Mouse (Mus musculus) forebrain, embryonic 16.5 days (tissue): ENCODE data around the gene Fam83f. TPM values are rescaled to one million over a fixed set of nuclear protein-coding genes. Genes with fewer than 3 reads are reported as not detected.

Experiments used
- ATAC-seq: fragments of 200-750 bp; cut with Nextera tagmentation; 2 replicates; pipeline ENCODE4 v1.8.0; 2017; ENCODE audit warnings: mild to moderate bottlenecking, moderate library complexity
- H3K27ac ChIP-seq: fragments of 300-500 bp; sonication (generic); 2 replicates; pipeline ENCODE4 v1.5.1; 2014; ENCODE audit warnings: low read length, control low read depth
- H3K27me3 ChIP-seq: fragments of 300-500 bp; sonication (generic); replicated peaks from 2 replicates; pipeline ENCODE4 v1.6.1; 2014; ENCODE audit warnings: low read length; ENCODE audit not compliant: control insufficient read depth, insufficient read depth
- H3K36me3 ChIP-seq: fragments of 300-500 bp; sonication (generic); 2 replicates; pipeline ENCODE4 v1.6.1; 2014; ENCODE audit not compliant: control insufficient read depth, insufficient read depth
- H3K4me1 ChIP-seq: fragments of 300-500 bp; sonication (generic); replicated peaks from 2 replicates; pipeline ENCODE4 v1.6.1; 2014; ENCODE audit warnings: low read length; ENCODE audit not compliant: control insufficient read depth, insufficient read depth
- H3K4me2 ChIP-seq: fragments of 300-500 bp; sonication (generic); 2 replicates; pipeline ENCODE4 v1.6.1; 2014; ENCODE audit warnings: mild to moderate bottlenecking, low read length, control low read depth
- H3K4me3 ChIP-seq: fragments of 300-500 bp; sonication (generic); replicated peaks from 2 replicates; pipeline ENCODE4 v1.5.1; 2014; ENCODE audit warnings: mild to moderate bottlenecking, low read length, control low read depth
- H3K9ac ChIP-seq: fragments of 300-500 bp; sonication (generic); replicated peaks from 2 replicates; pipeline ENCODE4 v1.6.1; 2014; ENCODE audit warnings: low read depth, low read length, control low read depth
- H3K9me3 ChIP-seq: fragments of 300-500 bp; sonication (generic); 2 replicates; pipeline ENCODE4 v1.6.1; 2016; ENCODE audit warnings: low read length; ENCODE audit not compliant: control insufficient read depth
- WGBS: fragments of 180-500 bp; shearing (Covaris S2); extraction: QIAGEN DNeasy Blood & Tissue Kit; methylation state at CpG from one replicate; pipeline ENCODE4 v1.1.7; 2014; 5-methylcytosine and 5-hydroxymethylcytosine counted together
- polyA plus RNA-seq: library from polyadenylated mRNA; unstranded; fragments of >200 nt; fragmentation: Nextera tagmentation; extraction: Ambion mirVana; gene quantifications from 2 replicates; pipeline ENCODE4 v1.2.1, GENCODE M21; 2015

The Fam83f gene
- polyA plus RNA-seq, 1 experiment from 2014 or later = not detected

- ATAC-seq = peak; percentile 69
These were observed 12.7 kb upstream of the Fam83f start for GRCm38 (mm10) chr15:80658815-80659471.

GRCm38 (mm10) chr15:80660963-80661362, 10.7 kb upstream of the Fam83f start:
- Histone ChIP-seq H3K9ac (no peak overlapping the region), H3K27me3 (no peaks in the 10 kb centered on the region), H3K36me3 (no peaks in the 10 kb centered on the region), H3K4me2 (no peak overlapping the region), H3K27ac (no peak overlapping the region), H3K4me1 (peaks cover 10% of the 10 kb centered on the region), H3K4me3 (no peak overlapping the region), H3K9me3 (no peaks in the 10 kb centered on the region)
- no peak for ATAC-seq
- WGBS = 45% methylated on average over 4 of the region's 4 CpGs

More at GRCm38 (mm10) chr15:80658815-80659471, 12.7 kb upstream of the Fam83f start:
- H3K4me1 ChIP-seq = peaks cover 10% of the 10 kb centered on the region
- H3K27me3 ChIP-seq = no peaks in the 10 kb centered on the region
- H3K9me3 ChIP-seq = no peaks in the 10 kb centered on the region
- H3K36me3 ChIP-seq = no peaks in the 10 kb centered on the region
- no peak overlapping the region for H3K4me2 ChIP-seq
- 57% methylated on average over 6 of the region's 6 CpGs for WGBS
- H3K27ac ChIP-seq = no peak overlapping the region
- no peak overlapping the region for H3K4me3 ChIP-seq
- H3K9ac ChIP-seq = no peak overlapping the region

GRCm38 (mm10) chr15:80664444-80664843, 7.2 kb upstream of the Fam83f start:
- Histone ChIP-seq H3K4me1 (no peaks in the 10 kb centered on the region), H3K27ac (no peak overlapping the region), H3K9me3 (peaks cover 5% of the 10 kb centered on the region; the same call in 1 of the 2 replicates), H3K4me3 (no peak overlapping the region), H3K4me2 (no peak overlapping the region), H3K27me3 (no peaks in the 10 kb centered on the region), H3K36me3 (no peaks in the 10 kb centered on the region), H3K9ac (no peak overlapping the region)
- no peak for ATAC-seq
- 86% methylated on average over 4 of the region's 4 CpGs for WGBS

DNA sequence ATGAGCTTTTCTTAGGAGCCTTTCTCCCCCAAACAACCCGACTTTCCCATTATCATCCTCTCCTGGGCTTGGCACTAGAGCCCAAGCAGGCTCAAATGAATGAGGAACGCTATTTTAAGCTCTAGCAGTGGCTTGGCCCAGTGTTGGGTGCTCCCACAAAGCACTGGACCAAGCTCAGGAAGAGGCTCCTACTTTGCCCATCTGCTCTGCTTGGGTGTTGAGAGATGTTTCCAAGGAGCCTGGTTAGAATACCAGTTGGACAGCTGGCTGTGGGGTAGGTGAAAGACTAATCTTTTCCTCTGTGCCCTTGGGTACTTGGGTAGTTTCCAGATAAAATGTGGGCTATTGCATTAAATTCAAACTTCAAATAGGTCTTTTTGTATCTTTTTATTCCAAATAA, 1.2 kb downstream of the Fam83f start:
- no peak overlapping the region for H3K4me2 ChIP-seq
- no peak overlapping the region for H3K4me3 ChIP-seq
- peaks cover 14% of the 10 kb centered on the region for H3K4me1 ChIP-seq
- no peak overlapping the region for H3K9ac ChIP-seq
- no peaks in the 10 kb centered on the region for H3K36me3 ChIP-seq
- 46% methylated on average over 2 of the region's 2 CpGs for WGBS
- H3K27me3 ChIP-seq = peaks cover 12% of the 10 kb centered on the region
- H3K27ac ChIP-seq = no peak overlapping the region
- ATAC-seq = no peak
- no peaks in the 10 kb centered on the region for H3K9me3 ChIP-seq

DNA sequence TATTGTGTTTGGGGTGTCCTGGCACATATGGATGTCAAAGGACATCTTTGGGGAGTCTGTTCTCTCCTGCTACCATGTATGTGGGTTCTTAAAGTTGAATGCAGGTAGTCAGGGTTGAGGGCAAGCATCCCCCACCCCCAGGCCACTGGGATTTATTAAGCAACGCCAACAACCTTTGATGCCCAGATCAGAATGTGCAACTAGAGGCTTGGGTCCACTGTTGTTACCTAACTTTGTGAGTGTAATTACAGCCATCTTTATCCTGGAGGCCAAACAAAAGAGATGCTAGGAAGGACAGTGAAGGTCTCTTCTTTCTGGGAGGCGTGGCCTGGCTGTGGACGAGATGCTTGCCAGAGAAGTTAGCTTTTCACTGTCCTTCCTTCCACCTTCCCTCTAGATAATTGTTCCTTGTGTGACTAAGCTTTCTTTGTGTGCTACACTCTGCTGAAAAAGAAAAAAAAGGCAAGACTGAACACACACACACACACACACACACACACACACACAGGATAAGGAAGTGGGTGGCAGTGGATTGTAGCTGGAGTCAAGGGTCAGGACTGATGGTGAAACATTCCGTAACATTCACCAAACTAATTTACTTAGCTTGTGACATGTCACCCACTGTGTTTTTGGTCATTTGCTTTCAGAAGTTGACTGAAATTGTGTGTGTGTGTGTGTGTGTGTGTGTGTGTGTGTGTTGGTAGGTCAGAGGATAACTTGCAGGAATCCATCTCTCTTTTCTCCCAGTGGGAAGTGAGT, 1.9 kb downstream of the Fam83f start:
- WGBS = 72% methylated on average over 4 of the region's 4 CpGs
- ATAC-seq = no peak

GRCm38 (mm10) chr15:80674700-80675099, 3.1 kb downstream of the Fam83f start:
- peaks cover 12% of the 10 kb centered on the region for H3K27me3 ChIP-seq
- ATAC-seq = no peak
- H3K4me3 ChIP-seq = no peak overlapping the region
- 85% methylated on average over 6 of the region's 6 CpGs for WGBS
- no peaks in the 10 kb centered on the region for H3K9me3 ChIP-seq
- peaks cover 22% of the 10 kb centered on the region for H3K4me1 ChIP-seq
- H3K27ac ChIP-seq = no peak overlapping the region
- no peak overlapping the region for H3K4me2 ChIP-seq
- no peaks in the 10 kb centered on the region for H3K36me3 ChIP-seq
- no peak overlapping the region for H3K9ac ChIP-seq

More for the DNA sequence above, 1.9 kb downstream of the Fam83f start:
- Histone ChIP-seq H3K4me2 (no peak overlapping the region), H3K27ac (no peak overlapping the region), H3K4me1 (peaks cover 17% of the 10 kb centered on the region), H3K4me3 (no peak overlapping the region), H3K27me3 (peaks cover 12% of the 10 kb centered on the region), H3K9ac (no peak overlapping the region), H3K9me3 (no peaks in the 10 kb centered on the region), H3K36me3 (no peaks in the 10 kb centered on the region)

DNA sequence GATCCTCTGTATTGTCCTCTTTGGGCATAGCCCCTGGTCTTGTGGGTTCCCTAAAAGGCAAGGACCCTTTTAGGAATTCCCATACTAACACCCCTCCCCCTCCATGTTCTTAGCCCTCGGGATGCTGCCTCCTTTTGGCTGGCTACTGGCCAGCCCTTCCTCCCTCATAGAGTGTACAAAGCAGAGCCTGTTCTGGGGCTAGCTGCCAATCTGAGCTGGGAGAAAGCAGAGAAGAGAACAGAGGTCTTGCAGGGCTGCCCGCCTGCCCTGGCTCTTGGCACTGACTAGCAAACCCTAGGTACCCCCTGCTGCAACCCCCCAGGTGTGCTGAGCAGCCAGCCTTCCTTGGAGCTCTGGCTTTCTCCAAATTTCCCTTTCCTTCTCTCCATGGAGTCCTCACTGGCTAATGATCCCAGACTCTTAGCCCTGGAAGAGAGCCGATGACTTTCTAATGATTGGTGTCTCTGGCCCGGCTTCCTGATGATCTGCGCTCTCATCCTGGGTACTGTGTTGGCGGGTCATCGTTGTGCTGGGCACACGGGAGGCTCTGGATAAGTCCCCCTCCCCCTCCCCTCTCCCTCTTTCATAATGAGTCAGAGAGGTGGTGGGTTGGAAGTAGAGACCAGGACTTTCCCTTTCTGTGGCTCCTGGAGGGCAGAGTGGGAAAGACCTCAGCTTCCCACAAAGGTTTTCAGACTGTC, 8.0 kb downstream of the Fam83f start:
- Histone ChIP-seq H3K27ac (no peak overlapping the region), H3K9me3 (no peaks in the 10 kb centered on the region), H3K27me3 (no peaks in the 10 kb centered on the region), H3K4me3 (no peak overlapping the region), H3K9ac (no peak overlapping the region), H3K4me2 (no peak overlapping the region), H3K4me1 (peaks cover 17% of the 10 kb centered on the region), H3K36me3 (no peaks in the 10 kb centered on the region)
- peak; percentile 80; the same call in 1 of the 2 replicates for ATAC-seq
- WGBS = 27% methylated on average over 8 of the region's 8 CpGs

DNA sequence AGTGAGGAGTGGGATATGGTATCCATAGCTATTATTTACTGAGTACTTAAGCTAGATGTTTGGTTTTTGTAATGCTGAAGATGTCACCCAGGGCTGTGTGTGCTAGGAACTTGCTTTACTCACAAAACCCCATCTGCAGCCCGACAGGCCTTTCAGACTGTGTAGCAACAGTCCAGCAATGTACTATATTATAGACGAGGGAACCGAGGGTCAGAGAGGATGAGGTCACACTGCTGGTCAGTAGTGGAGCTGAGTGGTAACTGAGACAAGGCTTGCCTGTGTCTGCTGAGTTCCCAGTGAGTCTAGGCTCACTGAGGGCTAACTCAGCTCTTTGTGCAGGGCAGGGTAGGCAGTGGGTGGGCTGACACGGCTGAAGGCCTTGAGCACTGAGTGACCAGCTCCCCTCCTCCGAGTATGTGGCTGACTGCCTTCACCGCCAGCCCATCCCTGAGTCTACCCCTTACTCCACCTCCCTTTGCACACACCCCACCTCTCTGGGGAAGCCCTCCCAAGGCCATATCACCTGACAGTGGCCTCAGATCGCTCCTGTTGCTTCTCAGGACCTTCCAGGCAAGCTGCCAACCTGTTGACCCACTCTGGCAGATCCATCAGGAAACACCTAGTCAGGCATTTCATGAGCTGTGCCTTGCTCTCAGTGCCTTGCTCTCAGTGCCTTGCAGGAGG, 8.8 kb downstream of the Fam83f start:
- Histone ChIP-seq H3K9me3 (no peaks in the 10 kb centered on the region), H3K4me2 (no peak overlapping the region), H3K27ac (no peak overlapping the region), H3K4me3 (no peak overlapping the region), H3K9ac (no peak overlapping the region), H3K4me1 (peaks cover 24% of the 10 kb centered on the region), H3K27me3 (no peaks in the 10 kb centered on the region), H3K36me3 (no peaks in the 10 kb centered on the region)
- WGBS = 56% methylated on average over 7 of the region's 7 CpGs
- ATAC-seq = no peak

DNA sequence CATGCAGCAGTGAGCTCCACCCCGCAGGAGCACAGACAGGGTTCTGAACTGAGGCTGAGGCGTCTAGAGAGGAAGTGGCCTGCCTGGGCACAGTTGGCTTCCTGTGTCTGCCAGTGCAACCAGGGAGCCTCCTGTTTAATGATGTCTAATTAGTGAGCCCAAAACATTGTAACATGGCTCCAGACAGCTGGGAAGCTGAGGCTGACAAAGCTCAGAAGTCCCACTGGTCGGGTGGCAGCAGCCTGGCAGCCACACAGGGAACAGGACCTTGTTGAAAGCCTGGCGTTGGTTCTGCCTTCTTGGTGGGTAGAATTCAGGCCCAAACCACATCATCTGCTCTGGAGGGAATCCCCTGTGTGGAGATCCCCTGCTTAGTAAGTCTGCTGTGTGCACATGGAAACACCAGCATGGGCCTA, 9.8 kb downstream of the Fam83f start:
- no peak overlapping the region for H3K4me3 ChIP-seq
- H3K4me1 ChIP-seq = peaks cover 26% of the 10 kb centered on the region
- no peak for ATAC-seq
- H3K36me3 ChIP-seq = no peaks in the 10 kb centered on the region
- no peak overlapping the region for H3K4me2 ChIP-seq
- no peaks in the 10 kb centered on the region for H3K9me3 ChIP-seq
- H3K9ac ChIP-seq = no peak overlapping the region
- no peaks in the 10 kb centered on the region for H3K27me3 ChIP-seq
- H3K27ac ChIP-seq = no peak overlapping the region
- WGBS = 50% methylated on average over 4 of the region's 4 CpGs
